Mouse (Mus musculus): Measurements from ENCODE around the gene Qrich2. TPM values are rescaled to one million over a fixed set of nuclear protein-coding genes. Genes with fewer than 3 reads are reported as not detected.
A peak's percentile ranks its signal among the peaks of the same experiment; 100 is the strongest.
"Not testable (repeated sequence)": the region's sequence is repeated elsewhere in the genome, so short reads cannot be mapped to it uniquely, and the experiment has no call there.

Qrich2 gene
- polyA plus RNA-seq, 1 experiment: not detected

DNA sequence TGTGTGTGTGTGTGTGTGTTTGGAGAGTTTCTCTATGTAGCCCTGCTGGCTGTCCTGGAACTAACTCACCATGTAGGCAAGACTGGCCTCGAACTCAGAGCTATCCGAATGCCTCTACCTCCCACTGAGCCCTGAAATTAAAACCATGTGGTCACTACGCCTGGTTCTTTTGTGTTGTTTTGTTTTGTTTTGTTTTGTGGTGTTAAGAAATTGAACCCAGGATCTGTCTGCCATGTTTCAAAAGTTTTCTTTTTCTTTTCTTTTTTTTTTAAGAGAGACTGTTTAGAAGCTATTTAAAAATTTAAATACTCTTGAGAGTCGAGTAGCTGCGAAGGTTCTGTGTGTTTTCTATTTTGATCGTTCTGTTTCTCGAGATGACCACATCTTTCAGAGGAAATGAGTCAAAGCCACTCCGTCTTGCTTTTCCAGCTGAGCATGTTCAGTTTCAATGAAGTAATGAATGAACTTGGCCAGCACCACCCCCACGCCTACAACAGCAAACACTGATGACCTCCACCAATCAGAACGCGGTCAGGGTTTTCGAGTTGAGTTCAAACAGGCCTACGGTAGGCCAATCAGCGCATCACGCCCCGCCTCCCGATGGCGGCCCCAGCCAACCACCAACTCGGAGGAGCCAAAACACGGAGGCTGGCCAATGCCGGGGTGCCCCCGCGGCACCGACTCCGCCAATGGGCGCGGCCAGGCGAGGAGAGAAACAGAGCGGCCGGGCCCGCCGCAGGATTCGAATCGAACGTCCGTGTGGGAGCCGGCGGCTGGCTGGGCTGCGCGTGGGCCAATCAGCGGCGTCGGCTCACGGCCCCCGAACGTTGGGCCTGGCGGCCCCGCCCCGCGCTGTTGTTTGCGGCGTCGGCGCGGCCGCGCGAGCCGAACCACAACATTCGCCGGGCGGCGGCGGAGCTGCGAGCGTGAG lies 32.4 kb downstream of the Qrich2 start, which contains the start of gene Ubald2:
Ubald2 (plus strand) TSS at position 739 of the 931 bp plus-strand sequence.
- peaks cover 24% of the 10 kb centered on the region for H3K4me1 ChIP-seq (ENCODE audit: control insufficient read depth, insufficient read depth, insufficient read length, low read length)
- H3K4me3 ChIP-seq (ENCODE audit: insufficient read depth, low read depth, low read length): peak within 1 kb of the TSS; percentile 96
- H3K27ac ChIP-seq (replicated peaks; ENCODE audit: low read depth, low read length): peak within 1 kb of the TSS; percentile 71

DNA sequence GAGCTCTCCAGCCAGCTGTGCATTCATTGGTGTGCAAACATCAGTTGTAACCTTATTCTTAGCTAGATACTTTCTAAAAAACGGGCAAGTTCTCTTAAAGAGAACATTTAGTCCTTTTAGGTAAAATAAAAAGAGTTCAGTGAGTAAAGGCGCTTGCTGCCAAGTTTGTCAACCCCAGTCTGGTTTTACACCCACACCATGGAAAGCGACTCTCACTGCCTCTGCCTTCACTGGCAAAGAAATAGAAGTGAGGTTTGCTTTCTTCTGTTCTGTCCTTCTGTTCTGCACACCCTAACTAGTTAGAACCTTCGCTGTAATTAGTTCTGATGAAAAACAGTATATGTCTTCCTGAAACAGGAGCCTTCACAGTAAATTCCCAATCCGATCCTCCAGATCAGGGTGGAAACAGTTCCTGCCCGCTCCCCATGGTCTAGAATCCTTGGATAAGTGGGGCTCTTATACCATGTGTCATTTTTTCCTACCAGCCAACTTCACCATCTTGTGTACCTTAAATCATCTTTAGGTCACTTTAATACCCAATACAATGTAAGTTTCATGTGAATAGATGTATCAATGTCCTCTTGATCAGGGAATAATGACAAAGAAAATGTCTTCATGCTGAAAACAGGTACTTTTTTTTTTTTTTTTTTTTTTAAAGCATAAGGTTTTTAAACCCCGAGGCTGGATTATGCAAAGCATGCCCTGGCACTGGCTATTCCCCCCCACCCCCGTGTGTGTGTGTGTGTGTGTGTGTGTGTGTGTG lies 33.3 kb downstream of the Qrich2 start:
- Histone ChIP-seq H3K4me3 (ENCODE audit: insufficient read depth, low read depth, low read length) (no peak overlapping the region), H3K4me1 (ENCODE audit: control insufficient read depth, insufficient read depth, insufficient read length, low read length) (peaks cover 24% of the 10 kb centered on the region), H3K27ac (replicated peaks; ENCODE audit: low read depth, low read length) (peak overlapping the region; percentile 18; the same call in 1 of the 2 replicates)

DNA sequence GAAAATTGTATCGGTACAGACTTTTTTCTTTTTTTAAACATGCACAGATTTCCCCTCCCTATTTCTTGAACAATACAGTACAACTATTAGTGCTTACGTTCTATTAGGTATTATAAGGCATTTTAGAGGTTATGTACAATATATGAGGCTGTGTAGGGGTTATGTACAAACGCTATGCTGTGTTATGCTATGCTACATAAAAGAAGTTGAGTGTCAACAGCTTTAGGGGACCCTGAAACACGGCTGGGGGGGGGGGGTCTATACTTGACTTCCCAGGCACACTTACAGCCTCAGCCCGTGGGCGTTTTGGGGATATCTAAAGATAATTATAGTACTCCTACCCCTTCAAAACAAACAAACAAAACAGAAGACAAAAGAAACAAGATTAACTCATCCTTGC lies 33.9 kb downstream of the Qrich2 start:
- H3K4me3 ChIP-seq (ENCODE audit: insufficient read depth, low read depth, low read length): no peak overlapping the region
- H3K4me1 ChIP-seq (ENCODE audit: control insufficient read depth, insufficient read depth, insufficient read length, low read length): peaks cover 18% of the 10 kb centered on the region
- H3K27ac ChIP-seq (replicated peaks; ENCODE audit: low read depth, low read length): no peak overlapping the region

DNA sequence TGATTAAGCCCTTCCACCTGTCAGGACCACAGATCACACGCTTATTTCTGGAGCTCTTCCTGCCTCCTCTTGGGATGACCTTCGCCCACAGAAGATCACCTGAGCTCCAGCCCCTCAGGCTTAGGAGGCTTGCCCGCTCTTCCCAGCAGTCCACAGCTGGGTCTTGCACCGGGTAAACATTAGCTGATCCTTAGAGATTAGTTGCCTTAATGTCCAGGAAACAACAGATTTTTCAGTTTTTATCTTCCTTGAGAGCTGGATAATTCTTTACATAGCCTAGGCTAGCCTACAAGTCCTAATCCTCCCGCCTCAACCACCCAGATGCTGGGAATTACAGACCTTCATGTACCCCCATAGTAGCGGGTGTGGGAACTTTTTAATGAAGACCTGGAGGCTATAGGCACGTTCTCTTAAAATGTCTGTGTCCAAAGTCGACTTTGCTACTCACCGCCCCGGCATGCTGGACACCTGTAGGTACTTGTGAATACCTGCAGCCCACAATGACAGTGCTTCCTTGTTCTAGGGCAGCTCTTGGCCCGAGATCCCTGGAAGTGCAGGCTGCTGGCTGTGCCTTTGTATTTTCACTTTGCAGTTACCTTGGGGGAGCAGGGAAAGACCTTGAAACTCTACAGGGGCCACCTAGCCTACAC lies 34.5 kb downstream of the Qrich2 start:
- H3K4me1 ChIP-seq (ENCODE audit: control insufficient read depth, insufficient read depth, insufficient read length, low read length): peaks cover 12% of the 10 kb centered on the region
- no peak overlapping the region for H3K4me3 ChIP-seq (ENCODE audit: insufficient read depth, low read depth, low read length)
- no peak overlapping the region for H3K27ac ChIP-seq (replicated peaks; ENCODE audit: low read depth, low read length)

DNA sequence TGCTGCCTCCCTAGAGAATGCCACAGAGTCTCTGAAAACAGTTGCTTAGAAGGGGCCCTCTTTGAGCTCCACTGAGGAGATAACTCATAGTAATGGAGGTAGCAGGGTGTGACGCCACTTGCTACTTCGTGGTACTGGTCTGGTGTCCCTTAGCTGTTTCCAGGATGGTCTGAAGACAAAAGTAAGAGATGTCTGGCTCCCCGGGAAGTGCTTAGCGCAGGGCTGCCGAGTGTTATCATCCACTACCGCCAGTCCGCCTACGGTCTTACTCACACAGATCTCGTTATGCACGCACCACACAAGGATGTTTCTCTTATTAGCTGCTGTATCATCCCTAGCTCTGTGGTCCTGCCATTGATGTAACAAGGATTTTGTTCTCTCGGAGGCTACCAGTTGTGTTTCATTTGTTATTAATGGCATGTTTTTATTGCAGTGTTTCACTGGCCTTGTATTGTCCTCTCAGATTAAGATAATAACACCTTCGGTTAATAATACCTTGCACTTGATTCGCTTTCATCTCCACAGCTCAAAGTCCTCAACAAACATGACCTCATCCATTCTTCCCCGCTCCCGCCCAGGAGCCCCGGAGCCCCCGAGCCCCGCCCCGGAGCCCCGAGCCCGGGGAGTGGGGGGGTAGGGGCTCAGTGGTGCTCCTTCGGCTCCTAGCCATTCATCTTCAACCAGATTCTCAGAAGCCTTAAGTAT lies 35.2 kb downstream of the Qrich2 start:
- H3K27ac ChIP-seq (replicated peaks; ENCODE audit: low read depth, low read length): no peak overlapping the region
- H3K4me1 ChIP-seq (ENCODE audit: control insufficient read depth, insufficient read depth, insufficient read length, low read length): peaks cover 5% of the 10 kb centered on the region
- no peak overlapping the region for H3K4me3 ChIP-seq (ENCODE audit: insufficient read depth, low read depth, low read length)

DNA sequence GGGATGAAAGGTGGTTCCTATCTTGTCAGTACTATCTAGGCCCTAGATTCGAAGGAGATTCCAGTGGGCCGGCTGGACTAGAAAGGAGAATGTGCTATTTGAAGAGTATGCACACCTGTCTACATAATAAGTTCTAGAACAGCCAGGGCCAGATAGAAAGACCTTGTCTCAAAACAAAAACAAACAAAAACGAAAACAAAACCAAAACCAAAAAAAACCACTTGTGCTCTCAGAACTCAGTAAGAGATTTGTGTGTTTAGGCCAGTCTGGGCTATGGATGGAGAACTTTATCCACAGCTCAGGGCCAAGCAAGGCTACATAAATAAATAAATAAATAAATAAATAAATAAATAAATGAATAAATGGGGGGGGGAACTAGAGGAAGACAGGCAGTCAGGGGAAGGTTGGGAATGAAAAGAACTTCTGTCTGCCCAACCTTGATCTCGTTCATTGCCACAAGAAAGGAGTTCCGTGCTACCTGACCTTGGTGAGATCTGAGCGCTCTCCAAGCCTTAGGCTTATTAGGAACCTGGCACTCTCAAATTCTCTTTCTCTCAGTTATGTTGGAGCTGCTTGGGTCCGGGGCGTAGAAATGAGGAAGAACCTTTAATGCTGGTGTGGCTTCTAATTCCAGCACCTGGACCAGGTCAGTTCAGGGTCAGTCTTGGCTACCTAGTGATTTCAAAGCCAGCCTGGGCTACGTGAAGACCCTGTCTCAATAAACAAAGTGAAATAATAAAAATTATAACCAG lies 36.0 kb downstream of the Qrich2 start:
- no peak overlapping the region for H3K4me3 ChIP-seq (ENCODE audit: insufficient read depth, low read depth, low read length)
- H3K27ac ChIP-seq (replicated peaks; ENCODE audit: low read depth, low read length): no peak overlapping the region
- peaks cover 3% of the 10 kb centered on the region; the same call in 1 of the 2 replicates for H3K4me1 ChIP-seq (ENCODE audit: control insufficient read depth, insufficient read depth, insufficient read length, low read length)

DNA sequence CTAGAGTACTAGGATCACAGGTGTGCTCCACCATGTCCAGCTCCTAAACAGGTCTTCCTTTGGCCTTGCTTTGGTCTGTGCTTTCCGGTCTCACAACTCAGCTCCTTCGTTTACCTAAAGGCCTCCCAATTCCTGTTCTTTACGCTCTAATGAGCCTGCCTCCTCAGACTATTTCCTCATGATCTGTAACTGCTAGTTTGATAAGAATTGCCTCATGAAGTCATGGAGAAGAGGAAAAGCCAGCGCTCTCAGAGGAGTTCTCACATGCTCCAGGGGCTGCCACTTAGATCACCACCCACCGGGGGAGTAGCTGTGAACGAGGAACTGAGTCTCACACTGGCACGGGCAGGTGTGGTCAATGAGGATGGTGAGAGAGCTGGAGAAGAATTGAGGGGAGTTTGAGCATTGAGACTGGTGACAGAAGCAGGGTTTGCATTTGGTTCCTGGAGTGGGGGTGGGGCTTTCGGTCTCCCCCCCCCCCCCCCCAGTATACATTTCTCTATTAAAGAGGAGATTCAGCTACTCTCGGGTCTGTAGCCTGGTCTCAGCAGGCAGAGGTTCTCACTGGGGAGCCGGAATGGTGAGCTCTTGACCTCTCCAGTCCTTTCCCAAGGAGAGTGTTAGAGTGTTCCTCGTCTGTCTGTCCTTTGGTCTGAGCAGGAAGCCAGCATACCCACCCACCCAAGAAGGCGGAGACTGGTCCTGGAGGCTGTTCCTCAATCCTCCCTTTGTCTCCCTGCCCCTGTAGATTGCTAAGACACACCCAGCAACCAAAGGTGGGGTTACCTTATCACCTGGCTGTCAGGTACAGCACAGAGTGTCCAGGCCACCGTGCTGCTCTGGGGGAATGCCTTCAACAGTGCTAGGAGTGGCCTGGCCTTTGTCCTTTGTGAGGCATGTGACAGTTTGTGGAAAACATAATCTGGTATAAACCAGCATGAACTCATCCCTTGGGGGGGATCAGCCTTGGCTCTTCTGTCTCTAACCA lies 36.9 kb downstream of the Qrich2 start:
- H3K4me3 ChIP-seq (ENCODE audit: insufficient read depth, low read depth, low read length): no peak overlapping the region
- no peak overlapping the region for H3K27ac ChIP-seq (replicated peaks; ENCODE audit: low read depth, low read length)
- H3K4me1 ChIP-seq (ENCODE audit: control insufficient read depth, insufficient read depth, insufficient read length, low read length): no peaks in the 10 kb centered on the region

DNA sequence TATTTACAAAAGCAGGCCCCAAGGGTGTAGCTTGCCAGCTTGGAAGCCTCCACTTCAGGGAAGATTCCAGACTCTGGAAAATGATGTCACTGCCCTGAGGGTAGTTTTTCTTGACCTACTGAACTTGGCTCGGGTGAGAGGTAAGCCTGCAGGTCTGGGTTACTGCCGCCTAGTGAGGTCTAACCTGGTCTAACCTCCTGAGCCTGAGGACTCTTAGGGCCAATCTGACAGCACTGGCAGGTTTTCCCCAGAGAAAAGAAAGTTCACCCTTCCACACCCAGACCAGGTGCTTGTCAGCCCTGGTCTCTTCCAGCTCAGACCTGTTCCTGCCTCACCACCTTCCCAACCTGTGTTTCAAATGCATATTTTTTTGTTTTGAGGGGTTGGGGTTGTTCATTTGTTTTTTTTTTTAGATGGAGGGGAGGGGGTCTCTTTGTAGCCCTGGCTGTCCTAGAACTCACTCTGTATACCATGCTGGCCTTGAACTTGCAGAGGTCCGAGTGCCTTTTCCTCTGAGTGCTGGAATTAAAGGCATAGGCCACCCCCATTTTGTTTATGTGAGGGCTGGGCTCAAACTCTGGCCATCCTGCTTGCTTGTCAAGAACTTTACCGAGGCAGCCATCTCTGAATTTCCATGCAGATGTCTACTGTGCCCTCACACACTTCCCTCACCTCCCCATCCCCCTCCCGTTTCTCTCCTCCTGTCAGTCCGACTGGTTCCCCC lies 39.0 kb downstream of the Qrich2 start:
- H3K4me3 ChIP-seq (ENCODE audit: insufficient read depth, low read depth, low read length): no peak overlapping the region
- no peaks in the 10 kb centered on the region for H3K4me1 ChIP-seq (ENCODE audit: control insufficient read depth, insufficient read depth, insufficient read length, low read length)
- H3K27ac ChIP-seq (replicated peaks; ENCODE audit: low read depth, low read length): no peak overlapping the region

DNA sequence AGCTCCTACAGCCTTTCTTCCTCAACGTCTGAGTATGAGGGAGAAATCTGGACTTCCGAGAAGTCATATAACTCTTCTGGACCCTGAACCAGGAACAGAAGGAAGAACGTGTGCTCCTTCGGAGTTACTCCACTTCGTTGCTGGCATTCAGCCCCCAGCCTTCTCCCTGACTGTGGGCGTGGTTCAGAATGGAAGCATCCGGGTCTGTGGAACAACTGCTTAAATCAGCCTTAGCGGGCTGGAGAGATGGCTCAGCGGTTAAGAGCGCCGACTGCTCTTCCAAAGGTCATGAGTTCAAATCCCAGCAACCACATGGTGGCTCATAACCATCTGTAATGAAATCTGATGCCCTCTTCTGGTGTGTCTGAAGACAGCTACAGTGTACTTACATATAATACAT lies 39.7 kb downstream of the Qrich2 start:
- H3K27ac ChIP-seq (replicated peaks; ENCODE audit: low read depth, low read length); H3K4me1 ChIP-seq (ENCODE audit: control insufficient read depth, insufficient read depth, insufficient read length, low read length): not testable (repeated sequence)

DNA sequence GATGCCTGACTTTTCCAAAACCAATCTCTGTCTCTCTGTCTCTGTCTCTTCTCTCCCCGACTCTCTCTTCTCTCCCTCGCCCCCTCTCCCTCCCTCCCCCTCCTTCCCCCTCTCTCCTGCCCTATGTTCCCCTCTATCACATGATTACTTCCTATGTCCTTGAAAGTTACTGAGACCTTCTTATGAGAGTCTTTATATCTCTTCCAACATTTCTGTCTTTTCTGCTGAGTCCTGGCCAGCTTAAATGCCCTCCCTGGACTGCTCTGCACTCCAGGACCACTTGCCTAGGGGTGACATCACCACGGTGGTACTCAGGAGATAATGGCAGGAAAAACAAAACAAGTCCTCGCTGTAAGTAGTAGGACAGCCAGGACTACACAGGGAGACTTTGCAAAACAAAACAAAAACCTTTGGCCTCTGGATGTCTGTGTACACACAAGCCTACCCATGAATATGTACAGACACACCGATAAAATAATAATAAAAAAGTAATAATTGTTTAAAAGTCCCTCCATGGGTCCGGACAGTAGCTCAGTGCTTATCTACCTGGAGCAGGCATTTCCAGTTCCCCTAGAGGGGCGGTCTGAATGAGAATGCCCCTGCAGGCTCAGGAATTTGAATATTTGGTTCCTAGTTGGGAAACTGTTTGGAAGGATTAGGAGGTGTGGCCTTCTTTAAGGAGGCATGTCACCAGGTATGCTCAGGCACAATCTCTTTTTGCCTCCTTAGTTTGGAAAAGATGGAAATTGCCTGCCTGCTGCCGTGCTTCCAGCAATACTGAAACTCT lies 41.2 kb downstream of the Qrich2 start:
- Histone ChIP-seq H3K4me3 (ENCODE audit: insufficient read depth, low read depth, low read length) (no peak overlapping the region), H3K27ac (replicated peaks; ENCODE audit: low read depth, low read length) (peak overlapping the region; percentile 74), H3K4me1 (ENCODE audit: control insufficient read depth, insufficient read depth, insufficient read length, low read length) (peaks cover 4% of the 10 kb centered on the region; the same call in 1 of the 2 replicates)

More for the DNA sequence above, 39.7 kb downstream of the Qrich2 start:
- H3K4me3 ChIP-seq (ENCODE audit: insufficient read depth, low read depth, low read length): not testable (repeated sequence)

DNA sequence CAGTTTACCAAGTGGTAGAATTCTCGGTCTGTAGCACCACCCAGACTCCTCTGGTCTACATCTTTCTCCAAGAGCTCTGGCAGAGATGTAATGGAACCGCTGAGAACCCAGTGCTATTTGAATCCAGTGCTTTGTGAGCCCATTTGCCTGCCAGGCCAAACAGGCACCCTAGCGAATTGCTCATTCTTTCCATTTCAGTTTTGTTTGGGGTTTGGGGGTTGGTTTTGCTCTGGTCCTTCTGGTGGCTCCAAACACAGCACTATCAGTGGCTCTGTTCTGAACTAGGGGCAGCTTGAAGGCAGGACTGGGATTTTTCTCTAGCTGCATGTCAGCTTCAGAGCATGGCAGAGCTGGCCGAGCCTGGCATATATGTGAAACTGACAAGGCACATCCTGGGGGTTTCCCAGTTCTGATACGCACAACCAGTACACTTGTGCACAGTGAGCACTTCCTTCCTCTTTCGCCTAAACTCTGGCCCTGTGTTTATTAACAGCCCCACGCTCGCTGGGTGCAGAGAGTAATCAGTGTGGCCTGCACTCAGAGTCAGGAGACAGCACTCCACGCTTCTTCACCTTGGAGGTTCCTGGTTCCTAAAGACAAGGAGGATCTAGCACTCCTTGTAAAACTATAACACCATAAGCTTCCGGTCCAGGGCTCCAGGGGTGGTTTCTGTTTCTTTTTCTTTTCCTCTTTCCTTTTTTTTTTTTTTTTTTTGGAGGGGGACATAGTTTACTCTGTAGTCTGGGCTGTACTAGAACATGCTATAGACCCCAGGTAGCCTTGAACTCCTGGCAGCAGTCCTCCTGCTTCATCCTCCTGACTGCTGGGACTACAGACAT lies 42.0 kb downstream of the Qrich2 start:
- Histone ChIP-seq H3K27ac (replicated peaks; ENCODE audit: low read depth, low read length) (peak overlapping the region; percentile 74), H3K4me3 (ENCODE audit: insufficient read depth, low read depth, low read length) (no peak overlapping the region), H3K4me1 (ENCODE audit: control insufficient read depth, insufficient read depth, insufficient read length, low read length) (peaks cover 4% of the 10 kb centered on the region; the same call in 1 of the 2 replicates)
